Mouse (Mus musculus) liver, embryonic 13.5 days (tissue): Measurements from ENCODE around the gene Lima1. TPM values are rescaled to one million over a fixed set of nuclear protein-coding genes. Genes with fewer than 3 reads are reported as not detected.

ENCODE experiments used
- ATAC-seq: fragments of 200-750 bp; cut with Nextera tagmentation; 2 replicates; pipeline ENCODE4 v1.8.0; 2017; ENCODE audit warnings: low read depth, mild to moderate bottlenecking, moderate number of reproducible peaks, moderate library complexity
- DNase-seq: peaks from one replicate; pipeline ENCODE4 v3.0.0; 2022
- H3K27ac ChIP-seq: fragments of 300-500 bp; sonication (generic); 2 replicates; pipeline ENCODE4 v1.5.1; 2015; ENCODE audit warnings: moderate library complexity, mild to moderate bottlenecking, inconsistent platforms
- H3K27me3 ChIP-seq: fragments of 300-500 bp; sonication (generic); 2 replicates; pipeline ENCODE4 v1.6.1; 2015; ENCODE audit warnings: mild to moderate bottlenecking, inconsistent platforms
- H3K36me3 ChIP-seq: fragments of 300-500 bp; sonication (generic); 2 replicates; pipeline ENCODE4 v1.6.1; 2015; ENCODE audit warnings: mild to moderate bottlenecking, inconsistent platforms
- H3K4me1 ChIP-seq: fragments of 300-500 bp; sonication (generic); replicated peaks from 2 replicates; pipeline ENCODE4 v1.6.1; 2015; ENCODE audit warnings: inconsistent platforms
- H3K4me2 ChIP-seq: fragments of 300-500 bp; sonication (generic); 2 replicates; pipeline ENCODE4 v1.6.1; 2015; ENCODE audit warnings: inconsistent platforms, mild to moderate bottlenecking, moderate library complexity
- H3K4me3 ChIP-seq: fragments of 300-500 bp; sonication (generic); replicated peaks from 2 replicates; pipeline ENCODE4 v1.5.1; 2015; ENCODE audit warnings: mild to moderate bottlenecking, inconsistent platforms
- H3K9ac ChIP-seq: fragments of 300-500 bp; sonication (generic); 2 replicates; pipeline ENCODE4 v1.6.1; 2015; ENCODE audit warnings: mild to moderate bottlenecking, inconsistent platforms
- H3K9me3 ChIP-seq: fragments of 300-500 bp; sonication (generic); replicated peaks from 2 replicates; pipeline ENCODE4 v1.6.1; 2016; ENCODE audit warnings: inconsistent platforms
- WGBS: fragments of 180-500 bp; shearing (Covaris S2); methylation state at CpG from one replicate; pipeline ENCODE4 v1.1.7; 2015; ENCODE audit not compliant: insufficient replicate concordance; 5-methylcytosine and 5-hydroxymethylcytosine counted together
- polyA plus RNA-seq: library from polyadenylated mRNA; unstranded; fragments of >200 nt; fragmentation: Nextera tagmentation; extraction: Ambion mirVana; gene quantifications from 2 replicates; pipeline ENCODE4 v1.2.1, GENCODE M21; 2015

Gene Lima1
- polyA plus RNA-seq, 1 experiment from 2014 or later: 7.8 TPM

- no peak for DNase-seq
- Histone ChIP-seq H3K27me3 (no peaks in the 10 kb centered on the region), H3K9me3 (no peaks in the 10 kb centered on the region), H3K4me3 (no peak overlapping the region), H3K9ac (no peak overlapping the region), H3K36me3 (no peaks in the 10 kb centered on the region), H3K4me2 (no peak overlapping the region), H3K27ac (no peak overlapping the region), H3K4me1 (peaks cover 4% of the 10 kb centered on the region; the same call in 1 of the 2 replicates)
- WGBS: 58% methylated on average over 3 of the region's 3 CpGs
- ATAC-seq: no peak
Observed at GRCm38 (mm10) chr15:99855119-99855518, 20.1 kb downstream of the Lima1 start.

- H3K27ac ChIP-seq: peak overlapping the region; percentile 56; the same call in 1 of the 2 replicates
- peaks cover 4% of the 10 kb centered on the region for H3K4me1 ChIP-seq
- H3K4me3 ChIP-seq: no peak overlapping the region
- H3K27me3 ChIP-seq: no peaks in the 10 kb centered on the region
- H3K9me3 ChIP-seq: no peaks in the 10 kb centered on the region
- ATAC-seq: no peak
- no peak overlapping the region for H3K9ac ChIP-seq
- 73% methylated on average over 2 of the region's 2 CpGs for WGBS
- no peak overlapping the region for H3K4me2 ChIP-seq
- no peaks in the 10 kb centered on the region for H3K36me3 ChIP-seq
- no peak for DNase-seq
Observed at GRCm38 (mm10) chr15:99852606-99853237, 22.5 kb downstream of the Lima1 start.

GRCm38 (mm10) chr15:99850265-99850664 lies 25.0 kb downstream of the Lima1 start:
- no peaks in the 10 kb centered on the region for H3K9me3 ChIP-seq
- WGBS: 66% methylated on average over 3 of the region's 3 CpGs

GRCm38 (mm10) chr15:99847937-99848336 lies 27.3 kb downstream of the Lima1 start:
- Histone ChIP-seq H3K27ac (no peak overlapping the region), H3K4me1 (peaks cover 26% of the 10 kb centered on the region), H3K27me3 (no peaks in the 10 kb centered on the region), H3K36me3 (no peaks in the 10 kb centered on the region), H3K9me3 (no peaks in the 10 kb centered on the region), H3K9ac (no peak overlapping the region), H3K4me3 (no peak overlapping the region), H3K4me2 (no peak overlapping the region)
- no peak for DNase-seq
- WGBS: 33% methylated on average over 8 of the region's 8 CpGs
- ATAC-seq: no peak

More at GRCm38 (mm10) chr15:99850265-99850664, 25.0 kb downstream of the Lima1 start:
- Histone ChIP-seq H3K36me3 (no peaks in the 10 kb centered on the region), H3K4me2 (no peak overlapping the region), H3K27me3 (no peaks in the 10 kb centered on the region), H3K4me1 (peaks cover 18% of the 10 kb centered on the region), H3K4me3 (no peak overlapping the region), H3K9ac (no peak overlapping the region), H3K27ac (no peak overlapping the region)
- DNase-seq: no peak
- no peak for ATAC-seq

- Histone ChIP-seq H3K4me2 (no peak overlapping the region), H3K9me3 (no peaks in the 10 kb centered on the region), H3K9ac (no peak overlapping the region), H3K4me3 (no peak overlapping the region), H3K27ac (no peak overlapping the region), H3K36me3 (no peaks in the 10 kb centered on the region), H3K4me1 (peaks cover 26% of the 10 kb centered on the region), H3K27me3 (no peaks in the 10 kb centered on the region)
- 15% methylated on average over 13 of the region's 13 CpGs for WGBS
- ATAC-seq (no peak), DNase-seq (no peak)
Observed at GRCm38 (mm10) chr15:99847207-99847881, 27.9 kb downstream of the Lima1 start.

GRCm38 (mm10) chr15:99846633-99847032 lies 28.6 kb downstream of the Lima1 start:
- 25% methylated on average over 6 of the region's 6 CpGs for WGBS
- no peak for DNase-seq
- H3K27ac ChIP-seq: no peak overlapping the region
- H3K4me3 ChIP-seq: no peak overlapping the region
- peaks cover 26% of the 10 kb centered on the region for H3K4me1 ChIP-seq
- H3K9ac ChIP-seq: no peak overlapping the region
- H3K9me3 ChIP-seq: no peaks in the 10 kb centered on the region
- no peak for ATAC-seq
- no peak overlapping the region for H3K4me2 ChIP-seq
- H3K27me3 ChIP-seq: no peaks in the 10 kb centered on the region
- no peaks in the 10 kb centered on the region for H3K36me3 ChIP-seq

- Histone ChIP-seq H3K4me3 (no peak overlapping the region), H3K36me3 (no peaks in the 10 kb centered on the region), H3K9me3 (no peaks in the 10 kb centered on the region), H3K27ac (no peak overlapping the region; the same call in 1 of the 2 replicates), H3K4me2 (no peak overlapping the region), H3K9ac (0 out of 2 replicates have a peak overlapping the region, but pooled peaks have one; percentile 6), H3K4me1 (peaks cover 26% of the 10 kb centered on the region), H3K27me3 (no peaks in the 10 kb centered on the region)
- DNase-seq (no peak), ATAC-seq (no peak; the same call in 1 of the 2 replicates)
- 63% methylated on average over 3 of the region's 3 CpGs for WGBS
Observed at GRCm38 (mm10) chr15:99843856-99844255, 31.4 kb downstream of the Lima1 start.

- Histone ChIP-seq H3K4me3 (no peak overlapping the region), H3K9me3 (no peaks in the 10 kb centered on the region), H3K27me3 (no peaks in the 10 kb centered on the region), H3K4me1 (peaks cover 13% of the 10 kb centered on the region; the same call in 1 of the 2 replicates), H3K9ac (no peak overlapping the region), H3K27ac (no peak overlapping the region), H3K4me2 (no peak overlapping the region), H3K36me3 (no peaks in the 10 kb centered on the region)
- WGBS: 40% methylated on average over 2 of the region's 2 CpGs
- DNase-seq (no peak), ATAC-seq (no peak)
Observed at GRCm38 (mm10) chr15:99839910-99840309, 35.3 kb downstream of the Lima1 start.

- DNase-seq: no peak
- no peak for ATAC-seq
- H3K27ac ChIP-seq: no peak overlapping the region
- no peaks in the 10 kb centered on the region for H3K27me3 ChIP-seq
- H3K4me3 ChIP-seq: no peak overlapping the region
- no peak overlapping the region for H3K4me2 ChIP-seq
- no peak overlapping the region for H3K9ac ChIP-seq
- WGBS: 68% methylated on average over 13 of the region's 13 CpGs
- H3K4me1 ChIP-seq: peaks cover 9% of the 10 kb centered on the region; the same call in 1 of the 2 replicates
- no peaks in the 10 kb centered on the region for H3K36me3 ChIP-seq
- no peaks in the 10 kb centered on the region for H3K9me3 ChIP-seq
Observed at GRCm38 (mm10) chr15:99839165-99839840, 36.0 kb downstream of the Lima1 start.

GRCm38 (mm10) chr15:99837561-99837960 lies 37.7 kb downstream of the Lima1 start:
- Histone ChIP-seq H3K9ac (no peak overlapping the region), H3K4me3 (no peak overlapping the region), H3K27me3 (no peaks in the 10 kb centered on the region), H3K36me3 (no peaks in the 10 kb centered on the region), H3K27ac (no peak overlapping the region), H3K4me1 (peaks cover 7% of the 10 kb centered on the region; the same call in 1 of the 2 replicates), H3K9me3 (no peaks in the 10 kb centered on the region), H3K4me2 (no peak overlapping the region)
- WGBS: 67% methylated on average over 7 of the region's 7 CpGs
- DNase-seq (no peak), ATAC-seq (no peak)

GRCm38 (mm10) chr15:99835191-99835590 lies 40.1 kb downstream of the Lima1 start:
- H3K4me1 ChIP-seq: peaks cover 7% of the 10 kb centered on the region; the same call in 1 of the 2 replicates
- DNase-seq (no peak), ATAC-seq (peak; percentile 71)
- H3K9me3 ChIP-seq: no peaks in the 10 kb centered on the region
- H3K27me3 ChIP-seq: no peaks in the 10 kb centered on the region
- H3K36me3 ChIP-seq: no peaks in the 10 kb centered on the region
- no peak overlapping the region for H3K4me3 ChIP-seq
- H3K27ac ChIP-seq: peak overlapping the region; percentile 50
- WGBS: 40% methylated on average over 9 of the region's 9 CpGs
- H3K4me2 ChIP-seq: no peak overlapping the region
- H3K9ac ChIP-seq: no peak overlapping the region
